Mouse (Mus musculus) erythroid progenitor cell, adult 5-6 weeks (primary cell): Measurements from ENCODE around the gene Grhl3. TPM values are rescaled to one million over a fixed set of nuclear protein-coding genes. Genes with fewer than 3 reads are reported as not detected.
"Not testable (repeated sequence)": the region's sequence is repeated elsewhere in the genome, so short reads cannot be mapped to it uniquely, and the experiment has no call there.

Source experiments
- ATAC-seq: replicated peaks from 2 replicates; pipeline ENCODE4 v1.8.0; 2016; ENCODE audit warnings: moderate number of reproducible peaks, mild to moderate bottlenecking, moderate TSS enrichment, inconsistent platforms; ENCODE audit not compliant: poor library complexity, low FRiP score, severe bottlenecking
- total RNA-seq, 2 experiments: library from RNA; stranded (forward) in 1 of 2; stranded (reverse) in 1 of 2; fragments of 150-400 nt in 1 of 2; fragments of 186-747, 209-891 nt in 1 of 2; gene quantifications; 2 replicates each; pipeline versions ENCODE4 v1.2.3 to v1.2.4; 2015 to 2017; ENCODE audit warnings: low replicate concordance in 2 of 2

Gene Grhl3
- total RNA-seq (2015; ENCODE audit: low replicate concordance) (not detected in 2 replicates), total RNA-seq (2017; ENCODE audit: low replicate concordance) (not detected in 2 replicates)

DNA sequence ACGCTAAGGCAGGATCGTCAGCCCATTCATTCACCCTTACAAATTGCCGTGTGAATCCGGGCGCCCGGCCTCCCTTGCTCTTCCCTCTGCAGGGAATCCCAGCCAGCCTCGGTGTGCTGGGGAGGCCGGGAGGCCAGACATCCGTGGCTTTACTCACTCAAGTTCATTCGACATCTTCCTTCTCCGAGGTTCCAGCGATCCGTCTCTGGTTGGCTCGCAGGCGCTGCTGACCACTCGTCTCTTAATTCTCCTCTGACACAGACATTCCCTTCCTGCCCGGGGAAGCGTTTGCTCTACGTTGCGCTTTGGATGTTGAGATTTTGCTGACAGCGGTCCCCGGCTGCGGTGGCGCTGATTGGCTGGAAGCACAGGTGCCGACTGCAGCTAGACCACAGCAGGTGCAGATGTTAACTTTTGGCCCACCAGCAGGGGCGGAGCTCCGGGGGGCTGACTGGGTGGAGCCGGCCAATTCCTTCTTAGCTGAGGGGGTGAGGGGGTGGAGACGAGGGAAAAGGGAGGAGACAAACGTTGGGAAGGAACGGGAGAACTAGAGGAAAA is at the start of gene Grhl3:
Gene Grhl3, minus strand, starts transcription at position 380 of the 558 bp plus-strand sequence.
- ATAC-seq, result no peak

DNA sequence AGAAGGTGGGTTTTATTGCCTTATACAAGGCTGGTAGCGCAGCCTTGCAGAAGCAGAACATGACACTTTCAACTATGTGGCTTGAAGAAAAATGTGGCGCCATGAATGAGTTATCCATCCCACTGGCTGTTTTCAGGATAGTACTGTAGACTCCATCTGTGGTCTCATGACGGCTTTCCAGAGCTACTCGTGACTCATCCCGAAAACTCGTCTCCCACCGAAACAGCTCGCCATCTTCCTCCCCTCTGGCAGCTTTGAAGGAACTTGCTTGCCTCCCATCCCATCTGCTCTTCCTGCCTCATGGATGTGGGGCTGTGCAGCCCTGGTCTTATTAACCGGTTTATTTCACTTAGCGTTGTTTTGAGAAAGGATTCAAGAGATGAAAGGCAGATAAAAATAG is 48.9 kb upstream of the Grhl3 start:
- ATAC-seq, result no peak

DNA sequence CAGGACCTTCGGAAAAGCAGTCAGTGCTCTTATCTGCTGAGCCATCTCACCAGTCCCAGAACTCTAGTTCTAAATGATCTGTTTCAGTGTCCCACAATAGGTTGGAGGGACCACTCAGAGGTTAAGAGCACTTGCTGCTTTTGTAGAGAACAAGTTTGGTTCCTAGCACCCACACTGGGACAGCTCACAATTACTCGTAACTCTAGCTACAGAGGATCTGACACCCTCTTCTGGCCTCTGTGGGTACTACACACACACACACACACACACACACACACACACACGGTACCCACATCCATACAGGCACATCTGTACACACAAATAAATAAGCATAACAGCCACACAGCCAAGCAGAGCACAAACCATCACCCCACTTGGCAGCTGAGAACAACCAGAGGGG is 47.0 kb upstream of the Grhl3 start:
- no peak for ATAC-seq

DNA sequence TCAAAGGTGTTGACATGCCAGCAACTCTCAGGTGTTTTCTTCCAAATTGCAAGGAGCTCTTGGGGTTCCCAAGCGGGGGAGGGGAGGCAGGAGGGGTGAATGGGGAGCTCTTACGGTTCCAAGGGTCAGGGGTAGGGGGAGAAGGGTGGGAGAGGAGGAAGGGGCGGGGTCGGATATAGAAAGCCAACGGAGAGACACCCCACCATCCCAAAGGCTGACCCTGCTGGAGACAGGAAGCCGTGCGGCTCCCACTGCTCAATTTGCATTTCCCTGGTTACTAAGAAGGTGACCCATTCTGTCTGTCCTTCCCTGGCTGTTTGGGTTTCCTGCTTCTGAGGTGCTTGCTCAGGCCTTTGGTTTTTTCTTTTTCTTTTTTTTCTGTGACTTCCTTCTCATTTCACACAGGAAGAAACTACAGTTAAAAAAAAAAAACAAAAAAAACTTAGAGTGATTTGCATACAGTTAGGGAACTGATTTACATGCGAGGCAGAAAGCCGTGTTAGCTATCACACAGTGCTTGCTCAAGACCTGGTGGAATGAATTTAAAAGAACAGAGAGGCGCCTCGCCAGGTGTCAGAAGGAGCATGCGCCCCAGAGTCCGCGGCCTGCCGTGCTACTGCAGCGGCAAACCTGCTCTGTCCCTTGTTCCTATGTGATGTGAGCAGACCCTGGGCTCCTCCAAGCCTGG is 44.5 kb upstream of the Grhl3 start:
- no peak for ATAC-seq

DNA sequence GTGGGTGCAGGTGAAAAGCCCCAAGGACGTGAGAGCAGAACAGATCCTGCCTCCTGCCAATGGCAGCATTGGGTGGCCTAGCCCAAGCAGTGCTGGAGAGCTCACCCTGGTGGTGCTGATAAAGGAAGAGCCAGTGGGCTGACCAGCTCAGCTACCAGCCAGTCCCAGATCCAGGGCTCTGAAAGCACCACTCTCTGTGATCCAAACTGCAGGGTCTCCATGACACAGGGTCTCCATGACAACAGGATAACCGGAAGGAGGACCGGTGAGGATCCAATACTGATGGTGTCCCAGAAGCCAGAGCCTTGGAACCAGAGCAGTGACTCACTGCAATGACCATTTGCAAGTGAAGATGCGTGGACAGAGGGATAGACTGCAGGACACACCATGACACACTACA is 43.6 kb upstream of the Grhl3 start:
- no peak for ATAC-seq

DNA sequence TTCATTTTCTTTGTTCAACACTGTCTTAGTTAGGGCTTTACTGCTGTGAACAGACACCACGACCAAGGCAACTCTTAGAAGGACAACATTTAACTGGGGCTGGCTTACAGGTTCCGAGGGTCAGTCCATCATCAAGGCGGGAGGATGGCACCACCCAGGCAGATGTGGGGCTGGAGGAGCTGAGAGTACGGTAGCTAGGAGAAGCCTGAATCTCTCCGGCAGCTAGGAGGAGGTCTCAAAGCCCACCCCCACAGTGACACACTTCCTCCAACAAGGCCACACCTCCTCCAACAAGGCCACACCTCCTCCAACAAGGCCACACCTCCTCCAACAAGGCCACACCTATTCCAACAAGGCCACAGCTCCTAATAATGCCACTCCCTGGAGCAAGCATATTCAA is 41.9 kb upstream of the Grhl3 start:
- not testable (repeated sequence) for ATAC-seq

DNA sequence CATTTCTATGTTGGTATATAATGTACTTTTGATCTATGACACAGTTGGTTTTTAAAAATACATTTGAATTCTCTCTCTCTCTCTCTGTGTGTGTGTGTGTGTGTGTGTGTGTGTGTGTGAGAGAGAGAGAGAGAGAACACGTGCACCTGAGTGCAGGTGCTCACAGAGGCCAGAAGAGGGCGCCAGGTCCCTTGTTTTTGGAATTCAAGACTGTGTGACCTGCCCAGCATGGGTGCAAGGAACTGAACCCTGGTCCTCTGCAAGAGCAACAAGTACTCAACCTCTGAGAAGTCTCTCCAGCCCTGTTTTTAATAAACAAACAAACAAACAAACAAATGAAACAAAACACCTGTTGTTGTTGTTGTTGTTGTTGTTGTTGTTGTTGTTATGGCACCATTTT is 36.6 kb upstream of the Grhl3 start:
- ATAC-seq, result no peak

DNA sequence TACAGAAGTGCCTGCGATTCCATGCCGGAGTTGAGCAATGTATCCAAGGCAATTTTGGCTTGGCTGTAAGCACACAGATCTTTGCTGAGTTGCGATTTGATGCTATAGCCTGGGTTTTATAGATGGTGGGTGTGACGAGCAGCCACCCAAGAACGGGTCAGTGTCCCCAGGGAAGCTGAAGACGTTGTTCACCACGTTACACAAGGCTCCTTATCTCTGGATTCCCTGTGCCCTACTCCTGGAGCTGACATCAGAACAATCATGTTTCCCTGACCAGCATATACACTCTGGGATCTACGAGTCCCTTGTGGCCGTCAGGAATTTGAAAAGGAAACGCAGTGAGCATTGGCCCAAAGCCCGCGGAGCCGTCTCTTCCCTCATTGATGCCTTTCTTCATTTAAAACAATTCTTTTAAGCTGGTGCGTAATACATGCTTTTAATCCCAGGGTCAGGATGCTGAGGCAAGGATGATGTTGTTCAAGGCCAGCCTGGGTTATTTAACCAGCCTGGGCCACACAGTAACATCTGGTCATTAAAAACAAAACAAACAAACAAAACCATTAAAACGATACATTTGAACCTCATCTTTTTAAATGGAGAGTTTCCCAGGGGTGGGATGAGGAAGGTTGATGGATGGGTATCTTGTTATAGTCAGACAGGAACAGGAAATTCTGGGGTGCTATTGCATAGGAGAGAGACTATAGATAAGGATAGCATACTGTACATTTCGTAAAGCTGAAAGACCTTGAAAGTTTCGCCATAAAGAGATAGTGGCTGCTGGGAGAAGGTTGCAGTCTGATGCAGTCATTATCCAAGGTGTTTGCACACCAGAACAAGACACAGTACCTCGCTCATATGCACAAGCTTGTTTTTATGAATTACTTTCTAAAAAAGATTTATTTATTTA is 34.8 kb upstream of the Grhl3 start:
- no peak for ATAC-seq

DNA sequence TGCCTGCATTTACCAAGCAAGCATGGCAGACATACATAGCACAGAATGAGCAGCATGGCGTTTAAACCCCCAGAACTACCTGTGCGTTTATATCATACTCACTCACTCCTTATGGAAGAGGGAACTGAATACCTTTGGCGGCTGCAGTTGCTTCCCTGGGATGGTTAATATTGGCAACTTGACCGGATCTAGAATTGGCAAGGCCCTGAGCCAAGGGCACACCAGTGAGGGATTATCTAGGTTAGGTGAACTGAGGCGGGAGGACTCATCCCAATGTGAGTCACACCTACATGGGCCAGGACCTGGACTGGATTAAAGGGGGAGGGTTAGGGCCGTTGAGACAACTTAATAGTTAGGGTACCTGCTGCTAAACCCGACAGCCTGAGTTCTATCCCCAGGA is 32.8 kb upstream of the Grhl3 start:
- no peak for ATAC-seq

DNA sequence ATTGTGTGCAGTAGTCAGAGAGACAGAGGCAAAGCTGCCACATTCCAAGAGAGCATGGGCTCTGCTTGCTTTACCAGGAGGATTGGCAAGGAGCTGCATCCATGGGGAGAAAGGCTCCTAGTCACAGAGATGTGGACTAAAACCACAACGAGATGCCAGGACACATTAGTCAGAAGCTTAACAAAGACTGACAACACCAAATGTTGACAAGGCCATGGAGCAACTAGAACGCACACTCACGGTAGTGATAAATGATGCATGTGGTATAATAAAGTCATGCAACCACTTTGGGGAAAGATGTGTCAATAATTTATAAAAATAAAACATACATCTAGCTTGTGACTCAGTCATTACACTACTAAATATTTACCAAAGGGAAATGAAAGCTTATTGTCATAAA is 28.1 kb upstream of the Grhl3 start:
- ATAC-seq, result no peak

DNA sequence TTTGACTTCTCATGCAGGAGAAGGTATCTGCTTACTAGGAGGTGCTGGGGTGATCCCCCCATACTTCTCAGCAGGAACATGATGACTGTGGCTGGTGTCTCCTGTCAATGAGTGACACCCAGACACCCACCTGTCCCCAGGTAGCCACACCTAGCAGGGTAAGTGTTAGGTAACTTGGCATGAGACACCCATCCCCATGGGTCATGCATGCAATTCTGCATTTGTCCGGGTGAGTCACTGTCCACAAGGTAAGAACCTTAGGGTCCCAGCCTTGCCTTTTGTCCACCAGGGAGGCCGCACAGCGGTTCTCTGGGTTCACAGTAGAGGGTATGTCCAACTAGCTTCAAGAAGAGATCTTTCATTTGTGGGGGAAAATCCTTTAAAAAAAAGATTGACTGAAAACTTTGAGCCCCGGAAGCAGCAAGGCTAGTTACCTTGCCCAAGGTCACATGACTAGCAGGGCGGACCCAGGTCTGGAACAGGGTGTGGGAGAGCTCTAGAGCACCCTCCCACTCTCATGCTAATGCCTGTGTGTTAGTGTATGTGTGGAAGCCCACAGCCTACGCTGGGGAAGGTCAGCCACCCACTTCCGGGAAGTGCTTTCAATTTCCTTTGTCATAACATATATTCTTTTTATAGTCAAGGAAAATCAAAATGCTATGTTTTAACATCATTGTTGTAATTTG is 26.2 kb upstream of the Grhl3 start:
- 0 out of 2 replicates have a peak, but pooled peaks have one; percentile 37 for ATAC-seq

DNA sequence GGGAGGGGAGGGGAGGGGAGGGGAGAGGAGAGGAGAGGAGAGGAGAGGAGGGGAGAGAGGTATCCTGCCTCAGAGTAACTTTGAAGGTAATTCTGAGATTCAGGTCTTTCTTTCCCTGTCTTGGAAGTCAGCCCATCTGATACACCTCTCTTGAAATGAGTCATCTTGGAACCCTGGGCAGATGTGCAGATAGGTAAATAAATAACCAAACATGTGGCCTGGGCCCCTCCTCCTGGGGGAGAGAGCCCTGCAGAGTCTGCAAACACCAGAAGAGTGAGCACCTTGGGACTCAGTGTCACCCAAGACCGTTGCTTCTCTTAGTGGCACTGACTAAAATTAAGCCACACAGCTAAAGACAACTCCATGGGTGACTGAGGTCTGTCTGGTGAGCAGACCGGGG is 25.6 kb upstream of the Grhl3 start:
- no peak for ATAC-seq

DNA sequence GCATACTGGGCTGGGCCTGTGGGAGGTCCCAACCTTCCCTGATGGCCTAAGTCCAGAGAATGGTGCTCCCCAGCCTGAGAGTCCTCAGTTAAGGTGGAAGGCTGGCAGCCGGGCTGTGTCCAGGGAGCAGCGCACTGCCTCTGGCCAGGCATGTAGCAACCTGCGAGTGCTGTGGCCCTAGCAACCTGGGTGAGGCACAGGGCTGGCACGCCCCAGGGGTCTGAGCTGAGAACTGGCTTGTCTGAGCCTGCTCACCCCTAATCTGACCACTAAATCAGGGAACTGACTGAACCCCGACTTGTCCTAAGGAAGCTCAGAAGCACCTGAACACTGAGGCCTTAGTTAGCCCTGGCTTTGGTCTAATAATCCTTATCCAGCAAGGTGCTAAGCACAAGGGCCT is 24.1 kb upstream of the Grhl3 start:
- 0 out of 2 replicates have a peak, but pooled peaks have one; percentile 3 for ATAC-seq

DNA sequence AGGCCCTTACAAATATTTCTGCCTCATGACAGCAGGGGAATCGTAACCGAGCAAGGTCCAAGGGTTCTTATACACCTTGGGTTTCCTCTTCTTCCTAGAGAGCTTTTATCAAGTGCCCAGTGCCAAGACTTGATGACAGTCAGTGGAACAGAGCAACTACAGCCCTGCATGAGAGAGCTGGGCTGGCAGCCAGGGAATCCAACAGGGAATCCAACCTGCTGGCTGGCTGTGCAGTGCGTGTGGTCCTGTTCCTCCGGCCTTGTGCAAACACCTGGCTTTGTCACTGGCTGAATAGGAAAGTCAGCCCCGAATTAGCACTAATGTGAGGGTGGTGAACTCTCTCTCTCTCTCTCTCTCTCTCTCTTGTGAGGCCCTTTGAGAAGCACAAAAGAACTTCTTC is 22.5 kb upstream of the Grhl3 start:
- ATAC-seq, result no peak

DNA sequence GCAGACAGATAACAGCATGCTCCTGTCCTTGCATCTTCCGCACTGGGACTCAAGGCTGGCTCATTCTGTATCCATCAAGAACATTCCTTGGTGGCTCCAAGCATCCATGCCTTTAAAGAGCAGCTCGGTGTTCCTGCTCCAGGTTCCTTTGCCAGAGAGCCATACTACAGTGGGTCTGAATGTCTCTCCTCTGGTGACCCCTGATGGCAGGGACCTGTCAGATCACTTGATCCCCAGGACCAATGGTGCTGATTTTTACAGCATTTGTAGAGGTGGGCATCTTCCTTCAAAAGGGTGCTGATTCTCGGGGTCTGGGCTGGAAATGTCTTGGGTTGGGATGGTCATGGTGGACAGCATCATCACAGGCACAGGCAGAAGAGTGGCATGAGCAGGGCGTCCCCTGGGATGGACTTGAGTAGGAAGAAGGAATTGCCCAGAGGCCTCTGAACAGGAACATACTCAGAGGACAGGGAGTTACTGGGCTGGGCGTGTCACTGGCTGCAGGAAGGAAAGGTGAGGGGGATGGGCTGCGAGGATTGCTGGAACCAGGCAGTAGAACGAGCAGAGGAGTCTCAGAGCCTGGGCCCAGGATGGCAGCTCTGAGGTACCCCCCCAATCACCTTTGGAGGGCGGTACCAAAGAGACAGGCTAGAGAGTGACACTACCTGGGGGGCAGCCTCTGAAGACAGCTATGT is 18.3 kb upstream of the Grhl3 start:
- ATAC-seq, result no peak

DNA sequence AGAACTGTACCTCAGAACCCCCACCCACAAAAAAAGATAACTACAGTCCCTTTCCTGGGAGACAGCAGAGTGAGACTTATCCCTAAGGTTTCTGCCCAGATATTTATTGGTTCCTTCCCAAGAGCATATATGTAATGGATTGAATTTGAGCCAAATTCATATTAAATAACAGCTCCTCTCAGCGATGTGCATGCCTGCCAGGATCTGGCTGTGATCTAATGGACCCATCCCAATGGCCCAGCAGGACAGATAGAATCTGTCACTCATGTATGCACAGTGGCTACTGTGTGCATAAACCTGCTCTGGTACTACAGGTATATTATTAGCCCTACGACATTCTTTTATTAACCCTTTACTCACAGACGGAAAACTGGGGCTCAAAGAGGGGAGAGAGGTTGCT is 17.7 kb upstream of the Grhl3 start:
- no peak for ATAC-seq

DNA sequence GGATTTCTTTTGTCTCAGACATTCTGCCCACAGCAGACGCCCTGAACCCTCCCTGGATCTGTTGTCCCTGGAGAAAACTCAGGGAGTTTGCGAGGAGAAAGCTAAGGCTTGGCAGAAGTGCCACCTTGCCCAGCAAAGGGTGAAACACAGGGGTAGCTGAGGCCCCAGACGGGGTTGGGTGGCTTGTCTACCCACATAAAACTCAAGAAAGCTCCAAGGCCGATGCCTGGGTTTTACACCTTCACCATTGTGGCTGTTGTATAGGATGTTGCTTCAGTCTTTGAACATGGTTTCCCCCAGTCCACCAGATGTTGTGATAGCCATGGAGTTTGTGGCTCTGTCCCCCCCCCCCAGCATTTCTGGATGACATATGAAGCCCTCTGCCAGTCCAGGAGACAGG is 11.4 kb upstream of the Grhl3 start:
- ATAC-seq, result no peak

DNA sequence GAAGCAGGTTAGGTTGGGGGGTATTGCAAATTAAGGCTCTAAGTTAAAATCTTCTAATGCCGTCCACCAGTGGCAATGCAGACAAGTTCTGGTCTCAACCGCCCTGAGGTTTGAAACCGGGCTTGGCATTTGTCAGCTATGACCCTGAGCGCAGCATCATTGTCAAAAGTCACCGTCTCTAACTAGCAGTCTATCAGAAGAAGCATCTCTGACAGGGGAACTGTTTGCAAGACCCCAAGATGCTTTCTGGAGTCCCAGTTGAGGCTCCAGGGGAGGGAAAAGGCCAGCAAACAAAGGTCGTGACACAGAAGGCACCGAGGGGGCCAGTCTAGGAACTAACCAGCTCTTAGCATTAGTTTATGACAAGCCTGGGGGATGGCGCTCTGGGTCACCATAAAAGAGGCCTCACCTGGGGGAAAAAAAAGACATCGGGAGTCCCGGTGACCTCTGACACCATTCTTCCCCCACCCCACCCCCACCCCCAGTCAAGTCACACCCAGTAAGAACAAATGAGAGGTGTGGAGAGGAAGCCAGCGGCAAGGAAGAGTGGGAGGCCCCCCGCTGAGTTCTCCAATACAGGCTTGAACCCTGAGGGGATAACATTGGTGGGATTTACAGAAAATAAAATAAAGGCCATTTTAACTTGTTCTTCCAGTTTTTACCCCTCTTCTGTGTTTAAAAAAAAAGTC is 7.9 kb upstream of the Grhl3 start:
- ATAC-seq, result no peak

DNA sequence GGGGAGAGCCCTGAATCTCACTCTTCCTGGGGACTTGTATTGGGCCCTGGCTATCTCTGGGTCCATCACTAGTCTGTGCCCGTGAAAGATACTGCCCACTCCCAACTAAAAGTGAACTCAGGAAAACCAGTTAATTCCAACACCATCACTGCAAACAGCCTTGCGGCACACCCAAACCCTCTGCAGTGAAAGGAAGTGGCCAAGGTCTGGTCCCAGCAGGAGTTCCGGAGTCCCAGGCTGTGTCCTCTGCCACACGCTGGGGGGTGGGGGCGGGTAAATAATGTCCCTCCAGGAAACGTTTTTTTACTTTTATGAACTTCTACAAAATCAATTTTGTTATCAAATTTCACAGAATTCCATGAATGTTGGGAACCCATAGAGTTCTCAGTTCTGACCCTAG is 6.3 kb upstream of the Grhl3 start:
- no peak for ATAC-seq
